Mouse (Mus musculus) heart, adult 2 months (tissue): ENCODE data around the gene Trim9. TPM values are rescaled to one million over a fixed set of nuclear protein-coding genes. Genes with fewer than 3 reads are reported as not detected.

ENCODE experiments used
- DNase-seq, 2 experiments: peaks; one replicate each; pipeline ENCODE4 v3.0.0; 2021
- H3K27ac ChIP-seq: fragments of 200-600 bp; 2 replicates; pipeline ENCODE4 v1.8.1; 2022
- H3K27me3 ChIP-seq: fragments of 200-500 bp; 2 replicates; pipeline ENCODE4 v1.6.1; 2012; ENCODE audit warnings: mild to moderate bottlenecking, low read length, inconsistent platforms, mixed read lengths; ENCODE audit not compliant: control insufficient read depth, insufficient read depth
- H3K36me3 ChIP-seq: fragments of 200-500 bp; 2 replicates; pipeline ENCODE4 v1.6.1; 2012; ENCODE audit warnings: low read length, inconsistent platforms; ENCODE audit not compliant: control insufficient read depth, insufficient read depth
- H3K4me1 ChIP-seq: fragments of 200-500 bp; 2 replicates; pipeline ENCODE4 v1.6.1; 2011; ENCODE audit warnings: low read length; ENCODE audit not compliant: control insufficient read depth, insufficient read depth
- H3K4me3 ChIP-seq: fragments of 200-600 bp; 2 replicates; pipeline ENCODE4 v1.8.1; 2022
- H3K79me2 ChIP-seq: fragments of 200-500 bp; replicated peaks from 2 replicates; pipeline ENCODE4 v1.6.1; 2012; ENCODE audit warnings: mild to moderate bottlenecking, inconsistent platforms, low read length, moderate library complexity, mixed read lengths; ENCODE audit not compliant: control insufficient read depth, insufficient read depth
- H3K9ac ChIP-seq: fragments of 200-500 bp; 2 replicates; pipeline ENCODE4 v1.6.1; 2012; ENCODE audit warnings: low read depth, mild to moderate bottlenecking, control low read depth, inconsistent platforms, low read length, mixed read lengths
- CTCF ChIP-seq: fragments of 200-600 bp; IDR thresholded peaks from 2 replicates; pipeline ENCODE4 v1.8.1; 2022; ENCODE audit warnings: antibody characterized with exemption, mild to moderate bottlenecking, moderate library complexity
- EP300 ChIP-seq: fragments of 200-500 bp; IDR thresholded peaks from 2 replicates; pipeline ENCODE4 v1.6.1; 2011; ENCODE audit warnings: low read depth, low read length, control low read depth; ENCODE audit not compliant: insufficient read depth
- POLR2A ChIP-seq: fragments of 200-500 bp; IDR thresholded peaks from 2 replicates; pipeline ENCODE4 v1.6.1; 2011; ENCODE audit warnings: mild to moderate bottlenecking, low read depth, low read length, control low read depth; ENCODE audit not compliant: insufficient read depth
- WGBS: fragments of 180-500 bp; shearing (Covaris S2); methylation state at CpG from one replicate; pipeline ENCODE4 v1.1.7; 2018; 5-methylcytosine and 5-hydroxymethylcytosine counted together
- intact Hi-C: fragments of 180-260 bp; cut with DNase I; formaldehyde crosslinking; loops from one replicate; pipeline ENCODE4 v1.15.1; 2025
- polyA plus RNA-seq: library from polyadenylated mRNA; depleted of rRNA; stranded (reverse); fragments of >200 nt; gene quantifications from 2 replicates; pipeline ENCODE4 v1.2.3, GENCODE M21; 2012
- total RNA-seq, 2 experiments: library from RNA; stranded (reverse); gene quantifications; 2 replicates each; pipeline ENCODE4 v1.2.3; 2021

Gene Trim9
- total and polyA plus RNA-seq, 3 experiments, result 0.11 to 0.16 (median 0.12) TPM

DNA sequence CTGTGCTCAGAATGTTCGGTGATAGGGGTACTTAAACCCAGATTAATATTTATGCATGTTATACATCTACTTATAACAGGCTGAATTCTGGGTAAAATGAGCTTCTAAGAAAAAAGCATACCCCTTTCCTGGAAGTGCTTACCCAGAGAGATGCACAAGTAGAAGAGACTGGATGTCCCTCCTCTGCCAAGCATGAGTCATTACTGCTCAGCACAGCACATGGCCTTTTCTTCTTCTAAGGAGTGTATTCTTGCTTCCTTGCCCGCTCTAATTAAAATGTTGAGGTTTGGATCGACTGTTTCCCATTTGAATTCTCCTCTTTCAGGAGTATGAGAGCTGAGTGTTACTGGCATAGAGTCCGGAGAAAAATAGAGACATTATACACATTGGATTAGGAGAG is 3.1 kb upstream of the Trim9 start:
- Histone ChIP-seq H3K4me3 (no peak overlapping the region), H3K36me3 (no peaks in the 10 kb centered on the region), H3K79me2 (no peaks in the 10 kb centered on the region), H3K9ac (no peak overlapping the region), H3K4me1 (no peaks in the 10 kb centered on the region), H3K27me3 (peaks cover 3% of the 10 kb centered on the region; the same call in 1 of the 2 replicates), H3K27ac (no peak overlapping the region)
- intact Hi-C loops, result no loop called here
- no peak for TF ChIP-seq POLR2A
- TF ChIP-seq EP300, result no peak
- TF ChIP-seq CTCF, result no peak
- 71% methylated on average over 4 of the region's 4 CpGs for WGBS
- DNase-seq, result no peak

DNA sequence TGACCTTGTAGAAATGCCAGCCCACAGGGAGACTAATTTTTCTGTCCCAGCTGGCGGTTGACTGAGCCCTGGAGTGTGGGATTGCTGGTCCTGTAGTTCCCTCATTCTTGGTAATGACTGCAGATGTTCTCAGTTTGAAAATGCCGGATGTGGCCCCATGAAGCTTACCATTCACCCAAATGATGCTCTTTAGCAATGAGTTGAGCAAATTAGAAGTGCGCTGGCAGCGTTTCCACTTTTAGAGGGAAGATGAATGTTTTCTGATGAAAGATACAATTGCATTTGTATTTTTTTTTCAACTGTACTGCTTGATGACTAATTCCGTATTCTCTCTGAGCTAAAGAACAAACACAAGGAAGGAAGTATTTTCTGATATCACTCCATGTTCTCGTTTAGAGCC is 2.4 kb upstream of the Trim9 start:
- no peaks in the 10 kb centered on the region for H3K36me3 ChIP-seq
- peaks cover 7% of the 10 kb centered on the region; the same call in 1 of the 2 replicates for H3K27me3 ChIP-seq
- intact Hi-C loops, result loop anchor here (5.0 kb wide), 2 partner anchors 83 to 117 kb away; partner anchors contain the start of gene Pygl
- TF ChIP-seq CTCF, result no peak
- no peak for TF ChIP-seq POLR2A
- no peak for TF ChIP-seq EP300
- no peaks in the 10 kb centered on the region for H3K4me1 ChIP-seq
- H3K9ac ChIP-seq, result no peak overlapping the region
- DNase-seq, result no peak
- no peak overlapping the region for H3K4me3 ChIP-seq
- H3K27ac ChIP-seq, result no peak overlapping the region
- WGBS, result 52% methylated on average over 6 of the region's 6 CpGs
- no peaks in the 10 kb centered on the region for H3K79me2 ChIP-seq

DNA sequence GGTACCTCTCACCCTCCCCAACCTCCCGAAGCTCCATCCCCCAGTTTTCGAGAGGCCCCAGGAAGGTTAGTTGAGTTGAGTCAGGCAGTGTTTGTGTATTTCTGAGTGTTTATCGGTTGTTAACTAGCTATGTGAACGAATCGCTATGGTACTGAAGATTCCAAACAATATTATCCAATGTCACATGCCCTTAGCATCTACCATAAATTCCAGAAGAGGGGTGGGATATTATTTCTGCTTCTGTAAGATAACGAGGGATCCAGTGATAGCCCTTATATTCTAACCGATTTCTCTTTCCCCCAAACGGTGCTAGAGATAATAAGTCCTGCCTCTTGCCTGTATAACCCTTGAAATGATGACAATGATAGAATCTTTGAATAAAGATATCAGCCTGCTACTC is 612 bp upstream of the Trim9 start:
- H3K27me3 ChIP-seq, result peaks cover 7% of the 10 kb centered on the region; the same call in 1 of the 2 replicates
- no peaks in the 10 kb centered on the region for H3K4me1 ChIP-seq
- H3K4me3 ChIP-seq, result no peak overlapping the region; the same call in 1 of the 2 replicates
- H3K9ac ChIP-seq, result no peak overlapping the region
- no peak overlapping the region for H3K27ac ChIP-seq
- no peaks in the 10 kb centered on the region for H3K79me2 ChIP-seq
- intact Hi-C loops, result loop anchor here (5.0 kb wide), 2 partner anchors 84 to 116 kb away; partner anchors contain the start of gene Pygl
- DNase-seq, result no peak
- no peaks in the 10 kb centered on the region for H3K36me3 ChIP-seq
- TF ChIP-seq POLR2A (no peak), CTCF (no peak), EP300 (no peak)
- WGBS, result 15% methylated on average over 8 of the region's 8 CpGs

DNA sequence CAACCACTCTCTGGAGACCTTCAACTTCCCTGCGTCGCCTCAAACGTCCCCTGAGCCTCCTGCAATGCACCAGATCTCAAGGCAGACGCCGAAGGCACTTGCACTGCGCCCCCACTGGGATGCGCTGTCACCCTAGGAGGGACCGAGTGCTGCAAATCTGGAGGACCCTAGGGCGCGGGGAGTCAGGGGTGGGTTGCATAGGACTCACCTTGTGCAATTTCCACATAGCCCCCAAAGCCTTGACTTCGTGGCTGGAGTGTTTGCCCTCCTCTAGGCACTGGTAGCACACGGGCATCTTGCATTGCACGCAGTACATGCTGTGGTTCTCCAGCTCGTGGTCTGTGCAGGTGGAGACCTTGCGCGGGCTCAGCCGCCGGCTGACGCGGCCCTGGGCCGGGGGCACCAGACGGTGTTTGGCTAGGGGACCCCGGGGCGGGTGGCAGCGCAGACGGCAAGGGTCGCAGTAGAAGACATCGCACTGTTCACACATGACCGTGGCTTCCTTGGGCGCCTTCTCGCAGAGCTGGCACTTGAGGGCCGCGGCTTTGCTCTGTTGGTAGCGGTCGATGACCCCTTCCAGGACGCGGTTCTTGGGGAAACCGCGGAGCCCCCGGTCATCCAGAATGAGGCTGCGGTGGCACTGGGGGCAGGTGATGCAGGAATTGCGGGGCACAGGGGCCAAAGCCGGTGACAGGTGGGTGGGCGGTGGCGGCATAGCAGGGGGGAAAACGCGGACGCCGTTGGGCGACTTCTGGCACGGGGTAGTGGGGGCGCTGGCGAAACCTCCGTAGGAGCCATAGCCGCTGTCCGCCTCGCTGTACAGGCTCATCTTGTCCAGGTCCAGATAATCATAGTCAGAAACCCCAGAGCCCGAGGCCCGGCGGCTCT is 1.0 kb downstream of the Trim9 start:
- TF ChIP-seq EP300 (no peak), CTCF (peak; percentile 46)
- Histone ChIP-seq H3K4me1 (no peaks in the 10 kb centered on the region), H3K27ac (no peak overlapping the region), H3K9ac (no peak overlapping the region), H3K4me3 (peak overlapping the region; percentile 54), H3K27me3 (peaks cover 8% of the 10 kb centered on the region; the same call in 1 of the 2 replicates), H3K36me3 (no peaks in the 10 kb centered on the region), H3K79me2 (no peaks in the 10 kb centered on the region)
- no peak for DNase-seq
- intact Hi-C loops, result loop anchor here (5.0 kb wide), 2 partner anchors 86 to 114 kb away; partner anchors contain the start of gene Pygl
- 3% methylated on average over 60 of the region's 60 CpGs for WGBS

DNA sequence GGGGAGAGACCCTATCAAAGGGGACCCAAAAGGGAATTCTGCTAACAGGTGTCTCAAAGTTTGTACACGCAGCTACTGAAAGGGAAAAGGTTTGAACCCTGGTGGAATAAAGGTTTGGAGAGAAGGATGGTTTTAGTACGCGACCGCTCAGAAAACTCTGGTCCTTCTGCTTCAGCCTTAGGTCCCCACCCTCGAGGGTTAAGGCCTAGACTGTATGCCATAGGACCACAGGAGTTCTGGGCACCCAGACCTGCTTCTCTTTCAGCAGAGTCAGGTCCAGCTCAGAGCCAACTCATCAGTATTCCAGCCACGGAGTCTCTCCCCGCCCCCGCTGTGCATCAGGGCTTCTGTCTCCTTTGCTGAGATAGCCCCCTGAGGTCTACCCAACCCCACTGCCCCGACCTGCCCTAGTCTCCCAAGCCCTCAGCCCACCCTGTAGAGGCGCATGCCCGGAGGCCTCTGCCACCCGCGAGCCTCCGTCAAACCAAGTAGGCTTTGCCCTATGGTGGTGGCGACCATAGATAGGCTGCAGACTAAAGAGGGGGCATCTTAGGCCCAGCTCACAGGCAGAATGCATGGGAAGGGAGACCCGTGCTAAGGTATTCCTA is 1.8 kb downstream of the Trim9 start:
- DNase-seq, result no peak
- H3K27me3 ChIP-seq, result peaks cover 8% of the 10 kb centered on the region; the same call in 1 of the 2 replicates
- no peak for TF ChIP-seq CTCF
- TF ChIP-seq POLR2A, result no peak
- TF ChIP-seq EP300, result no peak
- H3K4me3 ChIP-seq, result no peak overlapping the region
- WGBS, result 34% methylated on average over 16 of the region's 16 CpGs
- H3K27ac ChIP-seq, result no peak overlapping the region
- no peaks in the 10 kb centered on the region for H3K4me1 ChIP-seq
- H3K9ac ChIP-seq, result no peak overlapping the region
- no peaks in the 10 kb centered on the region for H3K36me3 ChIP-seq
- no peaks in the 10 kb centered on the region for H3K79me2 ChIP-seq
- intact Hi-C loops, result loop anchor here (5.0 kb wide), 2 partner anchors 87 to 113 kb away; partner anchors contain the start of gene Pygl
